Mouse (Mus musculus): ENCODE results near the gene Apc2.

Gene Apc2

DNA sequence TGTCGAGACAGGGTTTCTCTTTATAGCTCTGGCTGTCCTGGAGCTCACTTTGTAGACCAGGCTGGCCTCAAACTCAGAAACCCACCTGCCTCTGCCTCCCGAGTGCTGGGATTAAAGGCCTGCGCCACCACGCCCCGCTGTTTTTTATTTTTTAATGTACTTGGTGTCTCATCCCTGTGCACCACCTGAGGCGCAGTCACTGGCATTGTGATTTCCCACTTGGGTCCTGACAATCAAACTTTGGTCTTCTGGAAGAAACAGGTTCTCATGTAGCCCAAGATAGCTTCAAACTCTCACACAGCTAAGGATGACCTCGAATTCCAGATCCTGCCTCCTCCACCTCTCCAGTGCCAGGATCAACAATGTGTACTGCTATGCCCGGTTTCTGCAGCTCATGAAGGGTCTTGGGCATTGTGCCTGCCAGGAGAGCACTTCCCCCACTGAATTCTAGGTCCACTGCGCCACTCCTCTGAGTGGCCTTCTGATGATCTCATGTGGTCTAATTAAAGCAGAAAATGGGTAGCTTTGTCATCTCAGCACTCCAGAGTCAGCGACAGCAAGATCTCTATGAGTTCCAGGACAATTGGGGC is 32.9 kb upstream of the Apc2 start:
- DNase-seq = peak; percentile 70

- peak; percentile 99 for DNase-seq
Measured at GRCm38 (mm10) chr10:80264341-80265148, 31.2 kb upstream of the Apc2 start.

- DNase-seq = no peak
Measured at GRCm38 (mm10) chr10:80265149-80265486, 30.7 kb upstream of the Apc2 start.

DNA sequence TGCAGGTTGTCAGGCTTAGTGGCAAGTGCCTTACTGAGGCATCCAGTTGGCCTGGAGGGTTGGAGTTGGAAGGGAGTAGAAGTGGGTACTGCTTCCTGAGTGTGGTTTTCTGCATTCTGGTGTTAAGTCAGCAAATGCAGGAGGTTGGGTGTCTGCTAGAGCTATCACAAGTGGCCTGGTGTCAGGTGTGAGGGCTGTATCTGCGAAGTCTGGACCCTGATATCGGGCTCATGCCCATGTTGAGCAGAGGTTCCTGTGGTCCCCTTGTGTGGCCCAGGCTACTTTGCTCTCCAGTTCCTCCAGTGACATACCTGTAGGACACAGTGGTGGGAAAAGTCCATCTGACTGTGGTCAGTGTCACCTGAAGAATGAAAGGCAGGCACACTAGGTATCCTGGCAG is 25.7 kb upstream of the Apc2 start:
- no peak for DNase-seq

- DNase-seq = no peak
Measured at GRCm38 (mm10) chr10:80270734-80271181, 25.0 kb upstream of the Apc2 start.

- no peak for DNase-seq
Measured at GRCm38 (mm10) chr10:80271186-80271843, 24.5 kb upstream of the Apc2 start.

GRCm38 (mm10) chr10:80271870-80272585 is 23.7 kb upstream of the Apc2 start:
- no peak for DNase-seq

DNA sequence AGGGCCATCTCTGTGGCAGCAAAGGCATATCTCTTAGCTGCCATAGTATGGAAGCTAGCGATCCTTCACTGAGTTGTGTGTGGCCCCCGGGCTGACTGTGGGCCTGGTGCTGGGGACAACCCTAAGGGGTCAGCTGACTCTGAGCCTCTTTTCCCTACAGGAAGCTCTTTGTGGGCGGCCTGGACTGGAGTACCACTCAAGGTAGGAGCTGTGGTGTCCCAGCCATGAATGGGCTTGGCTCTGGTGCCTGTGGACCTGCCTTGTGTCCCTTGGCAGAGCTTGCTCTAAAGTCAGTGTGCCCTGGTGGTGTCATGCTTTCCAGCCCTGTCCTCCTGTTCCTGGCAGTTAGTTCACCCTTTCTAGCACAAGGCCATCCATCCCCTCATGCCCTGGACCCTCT is 21.9 kb upstream of the Apc2 start:
- no peak for DNase-seq

DNA sequence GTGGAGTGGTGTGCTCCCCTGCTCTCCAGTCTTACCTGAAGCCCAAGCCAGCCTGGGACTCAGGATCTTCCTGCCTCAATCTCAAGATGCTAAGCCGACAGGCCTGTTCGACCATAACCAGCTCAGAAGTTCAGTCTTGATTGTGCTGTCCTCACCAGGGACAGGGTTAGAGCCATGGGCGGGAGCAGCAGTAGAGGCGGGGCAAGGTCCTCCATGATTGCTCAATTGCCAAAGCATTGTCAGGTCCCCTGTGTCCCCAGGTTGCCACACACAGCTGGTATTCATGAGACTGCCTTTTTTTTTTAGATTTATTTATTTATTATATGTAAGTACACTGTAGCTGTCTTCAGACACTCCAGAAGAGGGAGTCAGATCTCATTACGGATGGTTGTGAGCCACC is 19.5 kb upstream of the Apc2 start:
- DNase-seq = no peak

- no peak for DNase-seq
Measured at GRCm38 (mm10) chr10:80278390-80278789, 17.4 kb upstream of the Apc2 start.

DNA sequence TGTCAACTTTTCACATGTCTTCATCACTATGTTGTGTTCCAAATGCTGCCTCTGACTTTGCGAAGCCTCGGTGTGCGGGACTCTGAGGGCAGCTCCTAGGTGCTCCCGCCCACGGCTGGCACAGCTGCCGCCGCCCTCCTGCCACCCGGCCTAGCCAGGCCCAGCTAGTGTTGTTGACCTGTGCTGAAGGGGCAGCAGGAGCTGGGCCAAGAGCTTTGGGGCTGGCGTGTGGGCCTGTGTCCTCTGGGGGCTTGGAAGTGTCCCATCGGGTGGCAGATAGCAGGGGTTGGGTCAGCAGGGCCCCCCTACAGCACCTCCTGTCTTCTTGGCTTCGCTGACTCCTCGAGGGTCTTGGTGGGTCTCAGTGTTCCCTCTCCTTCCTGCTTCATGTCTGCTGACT is 16.5 kb upstream of the Apc2 start:
- DNase-seq = no peak

DNA sequence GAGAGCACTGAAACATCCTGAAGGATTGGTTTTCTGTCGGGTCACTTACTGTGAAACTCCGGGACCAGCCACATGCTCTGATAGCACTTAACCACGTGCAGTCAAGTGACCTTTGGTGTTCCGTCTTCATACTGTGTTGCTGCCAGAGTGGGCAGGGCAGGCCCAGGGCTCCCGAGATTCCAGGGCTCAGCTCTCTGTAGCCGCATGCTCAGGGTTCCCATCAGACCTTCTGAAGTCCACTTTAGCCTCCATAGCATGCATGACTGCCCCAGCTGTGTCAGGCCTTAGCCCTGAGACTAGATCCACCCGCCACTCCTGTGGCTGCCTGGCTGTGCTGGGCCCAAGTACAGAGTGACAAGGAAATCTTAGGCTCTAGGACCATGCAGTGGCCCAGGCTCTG is 14.5 kb upstream of the Apc2 start:
- no peak for DNase-seq

DNA sequence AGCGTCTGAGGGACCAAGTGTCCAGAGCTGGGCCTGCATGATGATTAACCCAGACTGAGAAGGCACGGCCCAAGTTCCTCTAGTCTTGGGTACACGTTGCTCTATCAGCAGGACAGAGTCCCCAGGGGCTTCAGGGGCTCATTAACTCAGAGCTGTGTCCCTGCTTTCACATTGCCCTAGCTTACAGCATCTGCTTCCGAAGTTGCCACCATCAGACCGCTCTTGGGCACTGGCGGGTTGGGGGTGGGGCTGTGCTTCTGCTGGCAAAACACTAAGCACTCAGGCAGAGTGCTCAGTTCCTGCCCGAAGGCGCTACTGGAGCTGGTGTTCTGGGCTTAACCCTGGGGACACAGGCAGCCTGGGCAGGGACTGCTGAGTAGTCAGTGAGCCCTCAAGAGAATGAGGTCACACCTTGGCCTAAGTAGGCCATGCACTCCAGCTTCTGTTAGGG is 13.8 kb upstream of the Apc2 start:
- DNase-seq = no peak

- DNase-seq = no peak
Measured at GRCm38 (mm10) chr10:80282481-80283441, 13.0 kb upstream of the Apc2 start.

GRCm38 (mm10) chr10:80285222-80286070 is 10.3 kb upstream of the Apc2 start:
- no peak for DNase-seq

GRCm38 (mm10) chr10:80288097-80288496 is 7.7 kb upstream of the Apc2 start:
- DNase-seq = no peak

GRCm38 (mm10) chr10:80288657-80289056 is 7.1 kb upstream of the Apc2 start:
- DNase-seq = no peak

DNA sequence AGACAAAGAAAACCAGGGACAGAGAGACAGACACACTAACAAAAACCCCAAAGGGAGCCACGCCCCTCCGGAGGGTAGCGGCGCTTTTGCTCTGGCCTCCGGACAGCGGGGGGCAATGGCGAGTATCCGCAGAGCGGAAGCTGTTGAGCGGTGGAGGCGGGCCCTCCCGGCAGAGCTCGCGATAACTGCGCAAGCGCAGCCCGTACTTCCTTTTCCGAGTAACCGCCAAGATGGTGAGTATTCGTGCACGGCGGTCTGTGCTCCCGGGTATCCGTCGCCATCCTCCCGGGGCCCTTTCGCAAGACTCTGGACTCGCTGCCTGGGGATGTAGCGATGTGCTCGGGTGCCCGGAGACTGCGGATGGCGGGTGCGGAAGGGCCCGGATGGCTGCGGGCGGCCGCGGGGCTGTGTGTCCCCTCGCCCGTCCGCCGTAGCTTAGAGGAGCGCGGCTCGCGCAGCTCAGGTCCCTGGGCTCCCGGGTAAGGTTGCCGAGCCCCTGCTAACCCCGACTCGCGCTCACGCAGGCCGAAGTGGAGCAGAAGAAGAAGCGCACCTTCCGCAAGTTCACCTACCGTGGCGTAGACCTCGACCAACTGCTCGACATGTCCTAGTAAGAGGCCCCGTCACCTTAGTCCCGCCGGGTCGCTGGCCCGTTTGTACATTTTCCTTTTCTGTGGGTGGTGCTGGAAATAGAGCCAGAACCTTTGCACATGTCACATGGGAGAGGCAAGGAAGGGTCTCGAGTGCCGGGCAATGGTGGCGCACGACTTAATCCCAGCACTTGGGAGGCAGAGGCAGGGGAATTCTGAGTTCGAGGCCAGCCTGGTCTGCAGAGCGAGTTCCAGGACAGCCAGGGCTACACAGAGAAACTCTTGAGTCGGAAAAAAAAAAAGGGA is 3.3 kb upstream of the Apc2 start, which contains the start of gene Rps15:
TSS of gene Rps15 (plus strand) at position 203 of the 896 bp plus-strand sequence.
- peak; percentile 94 for DNase-seq

- DNase-seq = no peak
Measured at GRCm38 (mm10) chr10:80293325-80293724, 2.5 kb upstream of the Apc2 start.

GRCm38 (mm10) chr10:80294311-80294710 is 1.5 kb upstream of the Apc2 start:
- no peak for DNase-seq

Data from cerebellum, adult 9-10 months (tissue).